Mouse (Mus musculus) hindbrain, embryonic 14.5 days (tissue): ENCODE measurements around the gene Iqschfp. TPM values are rescaled to one million over a fixed set of nuclear protein-coding genes. Genes with fewer than 3 reads are reported as not detected.

Source experiments
- ATAC-seq: fragments of 200-750 bp; cut with Nextera tagmentation; 2 replicates; pipeline ENCODE4 v1.8.0; 2017; ENCODE audit warnings: moderate number of reproducible peaks, mild to moderate bottlenecking, moderate TSS enrichment, moderate library complexity; ENCODE audit not compliant: low FRiP score
- DNase-seq: peaks from one replicate; pipeline ENCODE4 v3.0.0-alpha.2; 2015; ENCODE audit warnings: low spot score
- H3K27ac ChIP-seq: fragments of 300-500 bp; sonication (generic); 2 replicates; pipeline ENCODE4 v1.5.1; 2014; ENCODE audit warnings: mild to moderate bottlenecking, moderate library complexity
- H3K27me3 ChIP-seq: fragments of 300-500 bp; sonication (generic); 2 replicates; pipeline ENCODE4 v1.6.1; 2014; ENCODE audit warnings: mild to moderate bottlenecking, low read length, mixed read lengths; ENCODE audit not compliant: control insufficient read depth, insufficient read depth
- H3K36me3 ChIP-seq: fragments of 300-500 bp; sonication (generic); replicated peaks from 2 replicates; pipeline ENCODE4 v1.6.1; 2014; ENCODE audit not compliant: control insufficient read depth, insufficient read depth
- H3K4me1 ChIP-seq: fragments of 300-500 bp; sonication (generic); replicated peaks from 2 replicates; pipeline ENCODE4 v1.6.1; 2014; ENCODE audit warnings: antibody characterized with exemption, low read length, mixed read lengths; ENCODE audit not compliant: control insufficient read depth, insufficient read depth
- H3K4me2 ChIP-seq: fragments of 300-500 bp; sonication (generic); replicated peaks from 2 replicates; pipeline ENCODE4 v1.6.1; 2014; ENCODE audit warnings: mild to moderate bottlenecking, moderate library complexity
- H3K4me3 ChIP-seq: fragments of 300-500 bp; sonication (generic); replicated peaks from 2 replicates; pipeline ENCODE4 v1.5.1; 2014; ENCODE audit warnings: mild to moderate bottlenecking, low read length
- H3K9ac ChIP-seq: fragments of 300-500 bp; sonication (generic); 2 replicates; pipeline ENCODE4 v1.6.1; 2014
- H3K9me3 ChIP-seq: fragments of 300-500 bp; sonication (generic); 2 replicates; pipeline ENCODE4 v1.6.1; 2016; ENCODE audit warnings: low read length; ENCODE audit not compliant: control insufficient read depth
- WGBS: fragments of 180-500 bp; shearing (Covaris S2); extraction: QIAGEN DNeasy Blood & Tissue Kit; methylation state at CpG from one replicate; pipeline ENCODE4 v1.1.7; 2014; 5-methylcytosine and 5-hydroxymethylcytosine counted together
- polyA plus RNA-seq: library from polyadenylated mRNA; unstranded; fragments of >200 nt; fragmentation: Nextera tagmentation; extraction: Ambion mirVana; gene quantifications from 2 replicates; pipeline ENCODE4 v1.2.1, GENCODE M21; 2014

Gene Iqschfp
- polyA plus RNA-seq, 1 experiment from 2014 or later = 7.5 TPM

- Histone ChIP-seq H3K9me3 (no peaks in the 10 kb centered on the region), H3K4me1 (peaks cover 11% of the 10 kb centered on the region), H3K27me3 (no peaks in the 10 kb centered on the region), H3K27ac (no peak overlapping the region), H3K36me3 (no peaks in the 10 kb centered on the region), H3K9ac (no peak overlapping the region), H3K4me2 (no peak overlapping the region), H3K4me3 (no peak overlapping the region)
- DNase-seq (peak; percentile 86), ATAC-seq (0 out of 2 replicates have a peak, but pooled peaks have one; percentile 58)
- 50% methylated on average over 9 of the region's 9 CpGs for WGBS
Measured at GRCm38 (mm10) chr3:68045475-68046416, 153.7 kb downstream of the Iqschfp start.

- ATAC-seq (no peak), DNase-seq (peak; percentile 79)
- Histone ChIP-seq H3K4me2 (no peak overlapping the region), H3K27ac (no peak overlapping the region), H3K9ac (no peak overlapping the region), H3K36me3 (no peaks in the 10 kb centered on the region), H3K9me3 (no peaks in the 10 kb centered on the region), H3K4me3 (no peak overlapping the region), H3K4me1 (no peaks in the 10 kb centered on the region), H3K27me3 (no peaks in the 10 kb centered on the region)
- 49% methylated on average over 2 of the region's 2 CpGs for WGBS
Measured at GRCm38 (mm10) chr3:68053538-68053937, 161.5 kb downstream of the Iqschfp start.

- no peaks in the 10 kb centered on the region for H3K36me3 ChIP-seq
- no peak overlapping the region for H3K27ac ChIP-seq
- no peak overlapping the region for H3K4me2 ChIP-seq
- no peaks in the 10 kb centered on the region for H3K27me3 ChIP-seq
- no peak for ATAC-seq
- 59% methylated on average over 13 of the region's 13 CpGs for WGBS
- H3K4me1 ChIP-seq = no peaks in the 10 kb centered on the region
- no peak for DNase-seq
- H3K9ac ChIP-seq = no peak overlapping the region
- H3K4me3 ChIP-seq = no peak overlapping the region
- no peaks in the 10 kb centered on the region for H3K9me3 ChIP-seq
Measured at GRCm38 (mm10) chr3:68055071-68055470, 163.0 kb downstream of the Iqschfp start.

GRCm38 (mm10) chr3:68056373-68057275, 164.6 kb downstream of the Iqschfp start:
- DNase-seq (peak; percentile 88), ATAC-seq (no peak)
- H3K4me2 ChIP-seq = peak overlapping the region; percentile 33
- H3K9ac ChIP-seq = no peak overlapping the region
- H3K4me1 ChIP-seq = no peaks in the 10 kb centered on the region
- H3K4me3 ChIP-seq = peak overlapping the region; percentile 13; the same call in 1 of the 2 replicates
- H3K27ac ChIP-seq = no peak overlapping the region
- WGBS = 52% methylated on average over 23 of the region's 23 CpGs
- no peaks in the 10 kb centered on the region for H3K9me3 ChIP-seq
- no peaks in the 10 kb centered on the region for H3K36me3 ChIP-seq
- H3K27me3 ChIP-seq = no peaks in the 10 kb centered on the region

- no peaks in the 10 kb centered on the region for H3K4me1 ChIP-seq
- DNase-seq (peak; percentile 74), ATAC-seq (peak; percentile 75; the same call in 1 of the 2 replicates)
- no peak overlapping the region for H3K4me2 ChIP-seq
- H3K36me3 ChIP-seq = no peaks in the 10 kb centered on the region
- no peak overlapping the region for H3K9ac ChIP-seq
- H3K27me3 ChIP-seq = no peaks in the 10 kb centered on the region
- no peak overlapping the region for H3K27ac ChIP-seq
- no peaks in the 10 kb centered on the region for H3K9me3 ChIP-seq
- 52% methylated on average over 2 of the region's 2 CpGs for WGBS
- no peak overlapping the region for H3K4me3 ChIP-seq
Measured at GRCm38 (mm10) chr3:68059162-68059800, 167.2 kb downstream of the Iqschfp start.

GRCm38 (mm10) chr3:68064731-68065130, 172.7 kb downstream of the Iqschfp start, which contains the start of gene Schip1:
Gene Schip1 (plus strand): TSS chr3:68064802.
- WGBS = 40% methylated on average over 12 of the region's 12 CpGs

GRCm38 (mm10) chr3:68071395-68072386, 179.7 kb downstream of the Iqschfp start:
- WGBS = 56% methylated on average over 9 of the region's 9 CpGs
- H3K4me3 ChIP-seq = no peak overlapping the region
- no peaks in the 10 kb centered on the region for H3K9me3 ChIP-seq
- peak; percentile 77 for DNase-seq
- peak overlapping the region; percentile 44 for H3K27ac ChIP-seq
- H3K9ac ChIP-seq = no peak overlapping the region
- ATAC-seq = peak; percentile 84
- H3K27me3 ChIP-seq = no peaks in the 10 kb centered on the region
- no peaks in the 10 kb centered on the region for H3K4me1 ChIP-seq
- H3K36me3 ChIP-seq = no peaks in the 10 kb centered on the region
- no peak overlapping the region for H3K4me2 ChIP-seq

More at GRCm38 (mm10) chr3:68064731-68065130, 172.7 kb downstream of the Iqschfp start, which contains the start of gene Schip1:
- no peak within 1 kb of the TSS for H3K9ac ChIP-seq
- no peak within 1 kb of the TSS for H3K27ac ChIP-seq
- H3K4me1 ChIP-seq = no peaks in the 10 kb centered on the region
- no peak within 1 kb of the TSS for H3K4me2 ChIP-seq
- ATAC-seq (no peak), DNase-seq (peak; percentile 53)
- no peaks in the 10 kb centered on the region for H3K36me3 ChIP-seq
- H3K27me3 ChIP-seq = no peaks in the 10 kb centered on the region
- no peaks in the 10 kb centered on the region for H3K9me3 ChIP-seq
- no peak within 1 kb of the TSS for H3K4me3 ChIP-seq

- H3K36me3 ChIP-seq = no peaks in the 10 kb centered on the region
- no peak overlapping the region for H3K4me3 ChIP-seq
- H3K4me1 ChIP-seq = no peaks in the 10 kb centered on the region
- H3K27me3 ChIP-seq = no peaks in the 10 kb centered on the region
- ATAC-seq (no peak), DNase-seq (no peak)
- no peak overlapping the region for H3K9ac ChIP-seq
- H3K9me3 ChIP-seq = no peaks in the 10 kb centered on the region
- H3K27ac ChIP-seq = no peak overlapping the region
- 80% methylated on average over 4 of the region's 4 CpGs for WGBS
- no peak overlapping the region for H3K4me2 ChIP-seq
Measured at GRCm38 (mm10) chr3:68077406-68077805, 185.4 kb downstream of the Iqschfp start.
